Mouse (Mus musculus) bone marrow macrophage, adult 2 months (primary cell): Measurements from ENCODE around the gene Gm20388. TPM values are rescaled to one million over a fixed set of nuclear protein-coding genes. Genes with fewer than 3 reads are reported as not detected.

ENCODE experiments used
- H3K27ac ChIP-seq: 2 replicates; pipeline ENCODE4 v1.5.1; 2012; ENCODE audit warnings: low read depth, low read length; ENCODE audit not compliant: insufficient read depth
- H3K4me1 ChIP-seq: 2 replicates; pipeline ENCODE4 v1.6.1; 2012; ENCODE audit warnings: low read length; ENCODE audit not compliant: control insufficient read depth, insufficient read depth
- H3K4me3 ChIP-seq: 2 replicates; pipeline ENCODE4 v1.5.1; 2012; ENCODE audit warnings: mild to moderate bottlenecking, low read length, moderate library complexity; ENCODE audit not compliant: insufficient read depth
- CTCF ChIP-seq: IDR thresholded peaks from 2 replicates; pipeline ENCODE4 v1.5.1; 2012; ENCODE audit warnings: low read depth, mild to moderate bottlenecking, low read length, moderate library complexity
- POLR2A ChIP-seq: IDR thresholded peaks from 2 replicates; pipeline ENCODE4 v1.6.1; 2012; ENCODE audit warnings: mild to moderate bottlenecking, low read depth, low read length, borderline replicate concordance
- polyA plus RNA-seq: library from polyadenylated mRNA; stranded (reverse); fragments of >200 nt; gene quantifications from 2 replicates; pipeline ENCODE4 v1.2.4, GENCODE M21; 2012; ENCODE audit not compliant: missing spikeins, insufficient read depth, insufficient read length

Gm20388 gene
- polyA plus RNA-seq, 1 experiment: 32.7 TPM

- Histone ChIP-seq H3K4me3 (no peak overlapping the region), H3K27ac (no peak overlapping the region), H3K4me1 (no peaks in the 10 kb centered on the region)
- TF ChIP-seq POLR2A (no peak), CTCF (peak; percentile 43)
These were observed 4014.1 kb downstream of the Gm20388 start for GRCm38 (mm10) chr8:123924719-123925118.

GRCm38 (mm10) chr8:123925671-123926070, 4015.0 kb downstream of the Gm20388 start:
- TF ChIP-seq POLR2A (no peak), CTCF (no peak)
- Histone ChIP-seq H3K4me1 (no peaks in the 10 kb centered on the region), H3K4me3 (no peak overlapping the region)

GRCm38 (mm10) chr8:123929026-123929425, 4018.4 kb downstream of the Gm20388 start:
- Histone ChIP-seq H3K4me3 (no peak overlapping the region), H3K4me1 (no peaks in the 10 kb centered on the region), H3K27ac (no peak overlapping the region)
- TF ChIP-seq CTCF: no peak
- TF ChIP-seq POLR2A: no peak

More at GRCm38 (mm10) chr8:123925671-123926070, 4015.0 kb downstream of the Gm20388 start:
- H3K27ac ChIP-seq: no peak overlapping the region

- Histone ChIP-seq H3K4me1 (peaks cover 2% of the 10 kb centered on the region; the same call in 1 of the 2 replicates), H3K4me3 (peak within 1 kb of the TSS; percentile 73), H3K27ac (peak within 1 kb of the TSS; percentile 54)
- no peak for TF ChIP-seq CTCF
- TF ChIP-seq POLR2A: no peak
These were observed 4038.5 kb downstream of the Gm20388 start, which contains the start of gene Nup133 for GRCm38 (mm10) chr8:123948942-123949685. Gene Nup133 (minus strand): TSS chr8:123949265.

- Histone ChIP-seq H3K4me1 (peaks cover 2% of the 10 kb centered on the region; the same call in 1 of the 2 replicates), H3K27ac (peak overlapping the region; percentile 54), H3K4me3 (peak overlapping the region; percentile 73)
- no peak for TF ChIP-seq POLR2A
- TF ChIP-seq CTCF: no peak
These were observed 4039.0 kb downstream of the Gm20388 start for GRCm38 (mm10) chr8:123949686-123949986.

- Histone ChIP-seq H3K4me1 (peaks cover 2% of the 10 kb centered on the region; the same call in 1 of the 2 replicates), H3K4me3 (peak overlapping the region; percentile 73), H3K27ac (0 out of 2 replicates have a peak overlapping the region, but pooled peaks have one; percentile 54)
- no peak for TF ChIP-seq POLR2A
- TF ChIP-seq CTCF: 0 out of 2 replicates have a peak, but pooled peaks have one; percentile 36
These were observed 4039.6 kb downstream of the Gm20388 start for GRCm38 (mm10) chr8:123950077-123950802.

GRCm38 (mm10) chr8:123953686-123954085, 4043.0 kb downstream of the Gm20388 start:
- TF ChIP-seq CTCF (no peak), POLR2A (no peak)
- Histone ChIP-seq H3K4me3 (no peak overlapping the region), H3K4me1 (no peaks in the 10 kb centered on the region), H3K27ac (no peak overlapping the region)

- no peaks in the 10 kb centered on the region for H3K4me1 ChIP-seq
- no peak overlapping the region for H3K27ac ChIP-seq
- TF ChIP-seq CTCF (no peak), POLR2A (no peak)
- no peak overlapping the region for H3K4me3 ChIP-seq
These were observed 4043.6 kb downstream of the Gm20388 start for GRCm38 (mm10) chr8:123954246-123954645.

GRCm38 (mm10) chr8:123958130-123958529, 4047.5 kb downstream of the Gm20388 start:
- TF ChIP-seq POLR2A (no peak), CTCF (no peak)
- H3K27ac ChIP-seq: no peak overlapping the region
- no peaks in the 10 kb centered on the region for H3K4me1 ChIP-seq
- H3K4me3 ChIP-seq: no peak overlapping the region

- no peak overlapping the region for H3K27ac ChIP-seq
- no peak for TF ChIP-seq CTCF
- TF ChIP-seq POLR2A: no peak
- no peaks in the 10 kb centered on the region for H3K4me1 ChIP-seq
- no peak overlapping the region for H3K4me3 ChIP-seq
These were observed 4048.8 kb downstream of the Gm20388 start for GRCm38 (mm10) chr8:123959473-123959872.
